Mouse (Mus musculus) heart, adult 2 months (tissue): ENCODE measurements around the gene Clrn3.

Source experiments
- CTCF ChIP-seq: fragments of 200-600 bp; IDR thresholded peaks from 2 replicates; pipeline ENCODE4 v1.8.1; 2022; ENCODE audit warnings: antibody characterized with exemption, mild to moderate bottlenecking, moderate library complexity
- EP300 ChIP-seq: fragments of 200-500 bp; IDR thresholded peaks from 2 replicates; pipeline ENCODE4 v1.6.1; 2011; ENCODE audit warnings: low read depth, low read length, control low read depth; ENCODE audit not compliant: insufficient read depth
- POLR2A ChIP-seq: fragments of 200-500 bp; IDR thresholded peaks from 2 replicates; pipeline ENCODE4 v1.6.1; 2011; ENCODE audit warnings: mild to moderate bottlenecking, low read depth, low read length, control low read depth; ENCODE audit not compliant: insufficient read depth

GRCm38 (mm10) chr7:135485796-135486410 is 42.6 kb downstream of the Clrn3 start:
- TF ChIP-seq CTCF (no peak), EP300 (no peak), POLR2A (no peak)
